In genomic region chr7:130037573-130037925, GRCm38 (mm10) we compare ENCODE assay signal across 11 mouse cellular contexts.
DNase-seq lines count a peak whose midpoint lies in the region; TF ChIP-seq lines count a peak whose summit lies in the region.
"Had no signal": no experiment of that assay in that cellular context is flagged by ENCODE, and none has a peak within 500 bp of the region (broad histone marks: within the 10 kb centered on the region; RNA-seq: fewer than 3 reads in every experiment).

No protein-coding gene starts in this region.

- no peak for TF ChIP-seq CTCF in left cerebral cortex, adult 2 months (IDR thresholded peaks at IDR 0.05)

- H3K4me3 ChIP-seq in left cerebral cortex, adult 2 months = no peak overlapping the region
- H3K4me3 ChIP-seq: forebrain, embryonic 13.5 days had no signal

- no peak overlapping the region for H3K27ac ChIP-seq in left cerebral cortex, adult 2 months
- H3K27ac ChIP-seq: forebrain, embryonic 13.5 days had no signal

- DNase-seq in heart, adult 11 months = peak; percentile 87
- no peak for DNase-seq in heart, postnatal 14 days
- DNase-seq in 3134 (ENCODE audit: extremely low read depth, insufficient read length, low spot score) (peak; percentile 12), MN1 (ENCODE audit: low spot score) (no peak)
- peak; percentile 55 to 67 for DNase-seq in adrenal gland, postnatal 36 days
- peak; percentile 46 for DNase-seq in lung, postnatal 10 days
- no peak for DNase-seq in left cerebral cortex, adult 2 months (ENCODE audit: extremely low spot score in 1 of 2, low spot score in 2 of 2)
- no peak for DNase-seq in cerebellum, adult 9-10 months
- DNase-seq: liver, postnatal 0 days; right cerebral cortex, postnatal 4 days had no signal

- intact Hi-C loops in heart, postnatal 14 days (cut with DNase I) = no loop called here
- intact Hi-C loops in left cerebral cortex, adult 2 months (cut with DNase I) = no loop called here

Comparison
In these comparisons a context has a peak if more than half of its experiments do, and no peak if none do; other contexts are left out.
1. DNase-seq: peak in heart, adult 11 months (single experiment), 3134 (single experiment), adrenal gland, postnatal 36 days (2 of 2) and lung, postnatal 10 days (single experiment); none in heart, postnatal 14 days (0 of 2), MN1 (single experiment), left cerebral cortex, adult 2 months (0 of 2) and cerebellum, adult 9-10 months (single experiment).